Mouse (Mus musculus) forebrain, embryonic 14.5 days (tissue): ENCODE data around the gene Grk2. TPM values are rescaled to one million over a fixed set of nuclear protein-coding genes. Genes with fewer than 3 reads are reported as not detected.

Experiments used
- ATAC-seq: fragments of 200-750 bp; cut with Nextera tagmentation; 2 replicates; pipeline ENCODE4 v1.8.0; 2017; ENCODE audit warnings: mild to moderate bottlenecking, moderate library complexity
- DNase-seq: peaks from one replicate; pipeline ENCODE4 v3.0.0-alpha.2; 2015; ENCODE audit warnings: low spot score
- H3K27ac ChIP-seq: fragments of 300-500 bp; sonication (generic); 2 replicates; pipeline ENCODE4 v1.5.1; 2014; ENCODE audit warnings: low read depth, mild to moderate bottlenecking, control low read depth, low read length, moderate library complexity
- H3K27me3 ChIP-seq: fragments of 300-500 bp; sonication (generic); replicated peaks from 2 replicates; pipeline ENCODE4 v1.6.1; 2014; ENCODE audit warnings: low read length, control low read depth, mixed read lengths; ENCODE audit not compliant: control insufficient read depth, insufficient read depth
- H3K36me3 ChIP-seq: fragments of 300-500 bp; sonication (generic); 2 replicates; pipeline ENCODE4 v1.6.1; 2014; ENCODE audit warnings: low read length, control low read depth; ENCODE audit not compliant: control insufficient read depth, insufficient read depth
- H3K4me1 ChIP-seq: fragments of 300-500 bp; sonication (generic); 2 replicates; pipeline ENCODE4 v1.6.1; 2014; ENCODE audit warnings: antibody characterized with exemption, low read length, control low read depth; ENCODE audit not compliant: control insufficient read depth, insufficient read depth
- H3K4me2 ChIP-seq: fragments of 300-500 bp; sonication (generic); 2 replicates; pipeline ENCODE4 v1.6.1; 2014; ENCODE audit warnings: mild to moderate bottlenecking, control low read depth, low read length
- H3K4me3 ChIP-seq: fragments of 300-500 bp; sonication (generic); 2 replicates; pipeline ENCODE4 v1.5.1; 2014; ENCODE audit warnings: low read depth, low read length, control low read depth
- H3K9ac ChIP-seq: fragments of 300-500 bp; sonication (generic); 2 replicates; pipeline ENCODE4 v1.6.1; 2014; ENCODE audit warnings: mild to moderate bottlenecking, low read length, control low read depth, moderate library complexity
- H3K9me3 ChIP-seq: fragments of 300-500 bp; sonication (generic); replicated peaks from 2 replicates; pipeline ENCODE4 v1.6.1; 2016; ENCODE audit warnings: low read length, control low read depth, mixed read lengths; ENCODE audit not compliant: control insufficient read depth
- WGBS: fragments of 180-500 bp; shearing (Covaris S2); extraction: QIAGEN DNeasy Blood & Tissue Kit; methylation state at CpG from one replicate; pipeline ENCODE4 v1.1.7; 2014; 5-methylcytosine and 5-hydroxymethylcytosine counted together
- polyA plus RNA-seq: library from polyadenylated mRNA; unstranded; fragments of >200 nt; fragmentation: Nextera tagmentation; extraction: Ambion mirVana; gene quantifications from 2 replicates; pipeline ENCODE4 v1.2.1, GENCODE M21; 2014

The Grk2 gene
- polyA plus RNA-seq, 1 experiment from 2014 or later: 17.1 TPM

DNA sequence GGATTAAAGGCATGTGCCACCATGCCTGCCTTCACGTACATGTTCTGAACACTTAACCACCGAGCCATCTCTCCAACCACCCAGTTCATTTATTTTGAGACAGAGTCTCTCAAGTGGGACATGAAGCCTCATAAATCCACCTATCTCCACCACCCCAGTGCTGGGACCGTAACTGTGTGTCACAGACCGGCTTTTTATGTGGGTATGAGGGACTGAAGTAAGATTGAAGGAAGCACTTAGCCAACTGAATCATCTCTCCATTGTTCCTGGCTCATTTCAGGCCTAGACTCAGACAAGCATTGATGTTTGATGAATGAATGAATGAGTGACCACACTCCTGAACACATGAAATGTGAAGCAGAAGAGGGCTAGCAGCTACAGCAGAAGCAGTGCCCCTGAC, 3.3 kb upstream of the Grk2 start:
- H3K27me3 ChIP-seq: no peaks in the 10 kb centered on the region
- peaks cover 9% of the 10 kb centered on the region for H3K36me3 ChIP-seq
- DNase-seq (no peak), ATAC-seq (no peak)
- 92% methylated on average over 4 of the region's 4 CpGs for WGBS
- peaks cover 11% of the 10 kb centered on the region for H3K4me1 ChIP-seq
- H3K9ac ChIP-seq: no peak overlapping the region
- H3K27ac ChIP-seq: no peak overlapping the region
- no peak overlapping the region for H3K4me3 ChIP-seq
- no peaks in the 10 kb centered on the region for H3K9me3 ChIP-seq
- H3K4me2 ChIP-seq: no peak overlapping the region

DNA sequence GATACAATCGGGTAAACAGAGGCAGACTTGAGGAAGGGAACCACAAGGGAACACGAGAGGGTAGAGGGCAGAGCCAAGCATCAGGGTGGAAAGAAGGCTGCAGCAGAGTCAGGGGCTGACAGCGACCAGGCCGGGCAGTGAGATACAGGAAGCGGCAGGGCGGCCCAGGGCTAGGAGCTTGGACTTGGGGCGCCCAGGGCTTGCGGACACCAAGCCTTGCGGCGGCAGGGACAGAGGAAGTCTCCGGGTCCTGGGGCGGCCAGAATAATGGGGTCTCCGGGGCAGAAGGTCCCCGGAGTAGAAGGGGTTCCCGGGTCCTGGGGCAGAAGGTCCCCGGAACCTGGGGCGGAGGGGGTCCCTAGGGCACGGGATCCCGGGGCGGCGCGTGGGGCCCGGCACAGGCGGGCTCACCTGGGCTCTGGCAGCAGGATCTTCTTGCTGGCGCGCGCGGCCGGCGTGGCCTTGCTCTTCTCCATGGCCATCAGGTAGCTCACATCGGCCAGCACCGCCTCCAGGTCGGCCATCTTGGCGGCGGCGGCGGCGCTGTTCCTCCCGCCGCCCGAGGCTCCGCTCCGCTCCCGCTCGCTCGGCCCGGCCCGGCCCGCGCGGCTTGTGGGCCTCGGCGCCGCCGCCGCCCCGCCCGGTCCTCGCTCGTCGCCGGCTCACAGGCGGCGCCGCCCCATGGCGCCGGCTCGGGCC, 382 bp downstream of the Grk2 start:
- Histone ChIP-seq H3K27ac (peak overlapping the region; percentile 88), H3K9ac (peak overlapping the region; percentile 97), H3K4me3 (peak overlapping the region; percentile 96), H3K9me3 (no peaks in the 10 kb centered on the region), H3K4me2 (peak overlapping the region; percentile 90), H3K27me3 (no peaks in the 10 kb centered on the region), H3K4me1 (peaks cover 40% of the 10 kb centered on the region), H3K36me3 (no peaks in the 10 kb centered on the region)
- WGBS: under 1% methylated on average over 43 of the region's 68 CpGs
- ATAC-seq (peak; percentile 60), DNase-seq (peak; percentile 56)

DNA sequence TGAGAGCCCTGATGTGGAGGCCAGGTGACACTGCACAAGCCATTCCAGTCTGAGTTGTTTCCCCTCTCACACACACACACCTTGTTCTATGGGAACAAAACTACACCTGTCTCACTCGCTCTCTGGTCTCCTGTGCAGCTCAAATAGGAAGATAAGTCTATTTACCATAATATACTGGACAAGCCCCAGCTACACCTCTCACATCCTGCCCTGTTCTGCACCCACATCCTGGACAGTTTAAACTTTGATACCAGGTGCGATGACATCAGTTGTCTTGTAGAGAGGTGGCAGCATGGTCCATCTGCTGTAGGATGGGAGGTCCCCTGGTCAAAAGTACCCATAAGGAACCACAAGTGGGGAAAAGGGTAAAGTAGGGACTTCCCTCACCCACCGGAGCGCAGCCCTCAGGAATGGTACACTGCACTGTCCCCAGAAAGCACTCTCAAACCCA, 1.1 kb downstream of the Grk2 start:
- Histone ChIP-seq H3K27ac (no peak overlapping the region), H3K4me1 (peaks cover 40% of the 10 kb centered on the region), H3K36me3 (no peaks in the 10 kb centered on the region), H3K4me3 (peak overlapping the region; percentile 96), H3K9me3 (no peaks in the 10 kb centered on the region), H3K9ac (peak overlapping the region; percentile 97), H3K27me3 (no peaks in the 10 kb centered on the region), H3K4me2 (peak overlapping the region; percentile 90)
- ATAC-seq: peak; percentile 5; the same call in 1 of the 2 replicates
- DNase-seq: no peak
- 48% methylated on average over 4 of the region's 4 CpGs for WGBS

DNA sequence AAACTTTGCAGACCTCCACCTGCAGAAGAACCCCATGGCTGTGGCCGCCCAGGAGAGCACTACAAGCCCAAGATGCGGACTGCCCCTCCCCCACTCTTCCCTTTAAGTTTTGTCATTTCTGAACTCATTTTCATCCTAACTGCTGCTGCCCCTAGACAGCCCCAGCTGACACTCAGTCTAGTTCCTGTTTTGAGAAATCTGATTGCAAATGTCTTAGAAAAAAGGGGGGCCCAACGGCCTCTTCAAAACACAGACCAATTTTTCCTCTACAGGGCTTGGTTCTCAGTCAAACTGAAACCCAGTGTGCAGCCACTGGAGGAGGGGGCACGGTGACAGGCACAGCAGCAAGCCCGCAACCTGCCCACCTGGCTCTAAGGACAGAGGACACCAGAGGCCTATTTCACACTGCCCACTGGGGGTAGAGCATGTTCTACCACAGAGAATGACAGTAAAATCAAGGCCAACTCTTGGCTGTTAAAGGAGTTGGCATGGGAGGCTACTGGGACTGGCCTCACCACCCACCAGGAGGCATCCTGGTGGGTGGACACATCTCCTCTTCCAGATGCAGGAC, 1.7 kb downstream of the Grk2 start:
- DNase-seq (no peak), ATAC-seq (no peak)
- H3K4me3 ChIP-seq: peak overlapping the region; percentile 96
- peak overlapping the region; percentile 90 for H3K4me2 ChIP-seq
- H3K27ac ChIP-seq: no peak overlapping the region
- no peaks in the 10 kb centered on the region for H3K27me3 ChIP-seq
- no peaks in the 10 kb centered on the region for H3K9me3 ChIP-seq
- 74% methylated on average over 5 of the region's 5 CpGs for WGBS
- peaks cover 40% of the 10 kb centered on the region for H3K4me1 ChIP-seq
- no peaks in the 10 kb centered on the region for H3K36me3 ChIP-seq
- H3K9ac ChIP-seq: peak overlapping the region; percentile 97

DNA sequence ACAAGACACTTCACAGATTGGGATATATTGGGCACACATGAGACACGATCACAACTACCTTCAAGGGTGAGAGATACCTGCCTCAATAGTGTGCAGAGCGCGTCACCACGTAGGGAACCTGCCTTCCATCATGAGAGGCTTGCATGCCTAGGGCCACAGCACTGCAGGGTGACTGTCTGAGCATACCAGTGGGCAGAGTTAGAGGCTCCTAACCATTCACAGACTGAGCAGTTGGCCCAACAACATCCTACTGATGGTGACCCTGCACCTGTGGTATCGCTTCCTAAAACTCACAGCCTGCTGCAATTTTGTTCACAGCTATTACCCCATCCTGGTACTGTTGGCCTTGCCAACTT, 2.4 kb downstream of the Grk2 start:
- Histone ChIP-seq H3K9me3 (no peaks in the 10 kb centered on the region), H3K27ac (no peak overlapping the region), H3K4me1 (peaks cover 40% of the 10 kb centered on the region), H3K27me3 (no peaks in the 10 kb centered on the region), H3K36me3 (no peaks in the 10 kb centered on the region), H3K9ac (no peak overlapping the region), H3K4me3 (no peak overlapping the region), H3K4me2 (no peak overlapping the region; the same call in 1 of the 2 replicates)
- ATAC-seq (no peak), DNase-seq (no peak)
- WGBS: 90% methylated on average over 5 of the region's 5 CpGs

DNA sequence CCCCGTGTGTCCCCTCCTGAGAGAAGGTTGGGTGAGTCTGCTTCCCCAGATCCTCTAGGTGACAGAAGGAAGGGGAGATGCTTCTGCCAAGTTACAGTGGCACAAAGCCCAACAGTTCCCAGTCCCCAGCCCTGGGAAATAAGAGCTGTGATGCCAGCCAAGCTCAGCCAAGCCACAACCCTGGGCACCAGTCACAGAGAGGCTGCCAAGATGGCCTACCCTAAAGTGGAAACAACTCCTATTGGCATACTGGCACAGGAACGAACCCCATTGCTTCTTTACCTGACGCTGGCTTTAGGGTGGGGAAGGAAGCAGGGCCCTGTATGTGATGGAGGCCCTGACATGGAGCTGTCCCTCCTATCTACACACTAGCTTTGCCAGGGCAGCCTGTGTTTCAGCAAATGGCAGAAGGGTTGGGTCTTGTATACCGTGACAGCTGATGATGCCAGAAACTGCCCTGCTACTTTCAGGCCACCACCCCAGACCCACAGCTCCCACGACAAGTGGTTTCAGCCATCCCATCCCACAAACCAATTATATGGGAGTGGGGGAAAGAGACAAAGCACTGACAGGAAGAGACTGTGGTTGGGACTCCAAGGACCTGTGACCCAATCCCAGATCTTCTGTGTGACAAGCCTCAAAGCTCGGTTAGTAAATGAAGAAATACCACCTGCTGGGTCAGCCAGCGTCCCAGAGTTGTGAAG, 2.9 kb downstream of the Grk2 start:
- ATAC-seq (no peak), DNase-seq (peak; percentile 60)
- Histone ChIP-seq H3K9me3 (no peaks in the 10 kb centered on the region), H3K4me2 (peak overlapping the region; percentile 0; the same call in 1 of the 2 replicates), H3K27me3 (no peaks in the 10 kb centered on the region), H3K4me3 (no peak overlapping the region), H3K27ac (peak overlapping the region; percentile 44; the same call in 1 of the 2 replicates), H3K9ac (peak overlapping the region; percentile 13; the same call in 1 of the 2 replicates), H3K36me3 (no peaks in the 10 kb centered on the region), H3K4me1 (peaks cover 40% of the 10 kb centered on the region)
- WGBS: 65% methylated on average over 7 of the region's 7 CpGs

DNA sequence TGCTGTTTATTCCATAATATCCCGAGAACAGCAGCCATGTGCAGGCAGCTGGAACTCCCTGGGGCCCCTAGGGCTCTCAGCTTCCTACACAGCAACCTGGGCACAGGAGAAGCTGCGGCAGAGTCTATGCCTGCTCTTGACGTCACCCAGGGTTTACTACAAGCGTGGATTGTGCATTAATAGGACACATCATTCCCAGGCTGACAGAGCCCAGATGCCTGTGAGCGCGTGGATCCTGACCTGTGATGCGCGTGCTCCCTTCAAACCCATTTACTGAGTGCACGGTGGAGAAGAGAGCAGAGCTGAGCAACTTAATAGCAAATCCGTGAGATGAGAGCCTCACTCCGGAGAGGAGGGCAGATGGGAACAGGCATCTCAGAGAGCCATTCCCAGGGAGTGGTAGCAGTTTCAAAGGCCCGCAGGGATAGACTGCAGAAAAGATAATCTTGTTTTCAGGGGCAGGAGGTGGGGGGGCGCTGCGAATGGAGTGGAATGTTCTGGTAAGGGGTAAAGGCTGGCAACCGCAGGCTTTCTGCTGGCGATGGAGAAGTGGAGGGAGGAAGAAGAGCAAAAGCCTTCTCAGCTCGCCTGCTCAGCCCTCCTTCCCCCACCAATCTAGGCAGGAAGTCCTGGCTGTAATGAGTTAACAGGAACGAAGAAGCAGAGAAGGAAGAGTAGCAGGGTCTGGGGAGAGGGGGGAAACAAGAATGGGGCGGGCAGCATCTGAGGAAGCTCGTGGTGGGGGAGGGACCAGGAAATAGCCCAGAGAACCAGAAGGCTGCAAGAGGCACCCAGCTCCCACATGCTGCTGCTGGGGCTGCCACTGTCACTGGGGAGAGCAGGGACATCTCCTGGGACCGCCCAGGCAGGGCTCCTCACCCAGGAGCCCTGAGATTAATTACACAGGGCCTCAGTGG, 4.0 kb downstream of the Grk2 start:
- no peak for ATAC-seq
- Histone ChIP-seq H3K4me1 (peaks cover 40% of the 10 kb centered on the region), H3K9ac (peak overlapping the region; percentile 3), H3K9me3 (no peaks in the 10 kb centered on the region), H3K27ac (peak overlapping the region; percentile 44), H3K4me3 (no peak overlapping the region), H3K27me3 (no peaks in the 10 kb centered on the region), H3K36me3 (no peaks in the 10 kb centered on the region), H3K4me2 (peak overlapping the region; percentile 0)
- WGBS: 40% methylated on average over 21 of the region's 21 CpGs
- peak; percentile 40 for DNase-seq

DNA sequence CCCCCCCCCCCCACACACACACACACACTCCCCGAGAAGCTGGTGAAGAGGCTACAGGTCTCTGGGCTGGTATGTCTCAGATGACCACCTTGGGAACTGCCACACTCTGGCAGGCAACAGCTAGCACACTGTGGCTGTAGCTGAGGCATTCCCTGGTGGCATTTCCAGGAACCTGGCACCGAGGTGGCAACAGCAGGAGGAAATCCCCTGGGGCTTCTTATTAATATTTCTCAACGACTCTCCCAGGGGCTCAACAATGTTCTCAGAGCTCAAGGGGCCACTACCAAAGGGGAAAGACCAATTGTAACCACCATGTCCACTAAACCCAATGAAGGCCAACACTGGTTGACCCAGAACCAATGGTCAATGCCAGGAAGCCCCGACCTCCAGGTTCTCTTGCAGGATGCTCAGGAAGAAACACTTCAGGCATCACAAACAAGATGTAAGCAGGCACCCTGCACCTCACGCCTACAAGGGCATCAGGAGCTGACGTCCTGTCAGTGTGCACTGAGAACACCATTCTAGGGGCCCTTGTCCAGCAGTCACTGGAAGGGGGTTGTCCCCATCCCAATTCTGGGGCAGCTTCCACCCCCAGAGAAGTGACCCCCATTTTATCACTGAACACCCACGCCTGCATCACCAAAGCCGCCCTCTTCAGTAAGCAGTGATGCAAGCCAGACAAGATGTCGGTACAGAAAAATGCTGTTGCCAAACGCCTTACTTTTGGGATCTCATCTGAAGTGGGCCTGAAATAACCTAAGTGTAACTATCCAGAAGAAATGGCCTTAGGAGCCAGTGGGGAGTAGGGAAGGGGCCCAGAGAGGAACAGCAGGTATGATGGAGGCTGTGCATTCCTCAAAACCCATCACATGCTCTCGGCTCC, 4.9 kb downstream of the Grk2 start:
- Histone ChIP-seq H3K27me3 (no peaks in the 10 kb centered on the region), H3K4me2 (peak overlapping the region; percentile 0; the same call in 1 of the 2 replicates), H3K9ac (no peak overlapping the region), H3K9me3 (no peaks in the 10 kb centered on the region), H3K27ac (no peak overlapping the region), H3K36me3 (no peaks in the 10 kb centered on the region), H3K4me3 (no peak overlapping the region), H3K4me1 (peaks cover 40% of the 10 kb centered on the region)
- 75% methylated on average over 11 of the region's 11 CpGs for WGBS
- ATAC-seq: no peak
- no peak for DNase-seq
